Mouse (Mus musculus) cerebellum, adult 9-11 months (tissue): ENCODE data around the gene Gm6793.

Source experiments
- DNase-seq: peaks from one replicate; pipeline ENCODE4 v3.0.0; 2022

Gm6793 gene

DNA sequence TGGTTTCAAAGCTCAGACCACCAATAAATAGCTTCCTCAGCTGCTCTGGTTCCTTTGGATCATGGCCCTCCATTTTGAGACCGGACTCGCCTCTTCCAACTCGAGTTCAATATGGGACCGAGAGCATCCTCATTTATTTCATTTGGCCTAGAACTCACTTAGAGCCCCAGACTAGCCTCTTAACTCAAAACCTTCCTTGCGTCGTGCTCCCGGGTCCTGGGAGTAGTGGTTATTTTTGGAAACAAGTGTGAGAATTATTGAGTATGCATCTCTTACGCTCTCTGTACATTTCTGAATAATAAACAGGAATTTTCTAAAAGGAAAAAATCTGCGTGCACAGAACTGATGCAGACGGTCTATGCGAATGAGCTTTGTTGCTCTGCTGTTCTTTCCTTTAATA, at the start of gene Gm6793:
TSS of gene Gm6793 (minus strand) at position 101 of the 400 bp plus-strand sequence.
- DNase-seq, result no peak

DNA sequence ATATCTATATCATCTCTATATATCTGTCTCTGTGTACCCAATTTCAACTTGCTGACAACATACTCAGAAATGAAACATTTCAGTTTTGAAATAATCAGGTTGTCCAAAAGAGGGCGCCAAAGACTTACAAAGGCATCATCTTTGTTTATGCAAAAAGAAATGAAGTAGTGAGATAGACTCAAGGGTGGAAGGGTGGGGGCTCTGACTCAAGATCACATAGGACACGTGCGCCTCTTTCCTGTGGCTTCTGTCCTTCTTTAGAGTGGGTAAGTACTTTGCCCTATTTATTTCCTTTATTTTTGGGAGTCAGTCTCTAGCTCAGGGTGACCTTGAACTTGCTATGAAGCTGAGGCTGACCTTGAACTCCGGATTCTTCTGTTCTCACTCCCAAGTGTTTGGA, 46.5 kb upstream of the Gm6793 start:
- peak; percentile 17 for DNase-seq

DNA sequence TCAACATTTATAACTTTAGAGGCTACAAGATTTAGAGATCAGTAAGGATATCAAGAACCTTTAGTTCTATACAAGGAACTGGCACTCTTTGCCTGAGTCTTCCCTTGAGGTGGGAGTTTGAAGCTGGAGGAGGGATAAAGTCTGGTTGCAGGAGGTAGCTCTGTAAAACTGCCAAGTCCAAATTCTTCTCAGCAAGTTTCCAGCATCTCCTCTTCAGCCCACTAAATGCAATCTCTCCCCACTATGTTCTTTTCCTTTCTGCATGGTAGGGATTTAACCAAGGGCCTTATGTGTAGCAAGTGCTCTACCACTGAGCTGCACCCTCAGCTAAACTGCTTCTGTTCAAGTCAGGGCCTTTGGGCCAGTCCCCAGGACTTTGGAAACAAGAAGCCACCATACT, 39.6 kb upstream of the Gm6793 start:
- DNase-seq, result no peak

DNA sequence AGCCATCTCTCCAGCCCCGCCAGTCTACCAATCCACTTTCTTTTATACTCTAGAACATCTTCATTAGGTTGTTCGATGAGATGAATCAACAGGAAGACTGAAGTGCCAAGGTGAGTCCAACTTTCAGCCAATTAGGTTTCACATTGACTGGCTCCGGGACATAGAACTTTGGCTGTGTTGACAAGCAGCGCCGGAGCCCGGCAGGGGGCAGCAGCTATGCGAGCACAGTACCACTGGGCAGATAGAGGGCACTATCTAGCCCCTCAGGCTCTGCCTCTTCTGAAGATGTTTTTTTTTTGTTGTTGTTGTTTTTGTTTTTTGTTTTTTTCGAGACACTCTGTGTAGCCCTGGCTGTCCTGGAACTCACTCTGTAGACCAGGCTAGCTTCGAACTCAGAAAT, 36.7 kb upstream of the Gm6793 start:
- no peak for DNase-seq

DNA sequence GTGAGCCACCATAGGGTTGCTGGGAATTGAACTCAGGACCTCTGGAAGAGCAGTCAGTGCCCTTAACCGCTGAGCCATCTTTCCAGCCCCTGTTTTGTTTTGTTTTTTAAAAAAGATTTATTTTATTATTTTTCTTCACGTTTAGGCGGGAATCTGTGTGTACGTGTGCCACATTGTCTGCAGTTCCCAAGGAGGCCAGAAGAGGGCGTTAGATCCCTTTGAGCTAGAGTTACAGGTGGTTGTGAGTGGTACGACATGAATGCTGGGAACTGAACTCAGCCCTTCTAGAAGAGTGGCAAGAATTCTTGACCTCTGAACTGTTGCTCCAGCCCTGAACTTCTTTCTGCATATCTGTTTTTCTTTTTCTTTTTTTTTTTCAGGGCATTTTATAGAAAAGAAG, 35.1 kb upstream of the Gm6793 start:
- DNase-seq, result no peak

DNA sequence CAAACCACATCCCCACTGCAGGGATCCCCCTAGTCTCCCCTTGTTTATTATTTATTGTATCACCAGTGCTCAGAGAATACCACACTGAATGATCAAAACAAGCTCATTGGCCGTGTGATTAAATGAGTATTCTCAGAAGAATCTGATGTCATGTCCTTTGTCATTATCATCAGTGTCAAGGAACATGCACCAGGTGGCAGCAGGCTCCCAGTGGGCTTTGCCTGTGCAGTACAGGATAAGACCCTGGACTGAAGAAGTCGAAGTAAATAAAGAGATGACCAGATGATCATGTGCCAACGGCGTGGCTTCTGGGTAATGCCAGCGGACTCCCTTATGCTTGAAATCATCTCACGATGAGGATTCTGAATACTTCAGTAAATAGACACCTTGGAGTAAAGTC, 33.5 kb upstream of the Gm6793 start:
- DNase-seq, result no peak

DNA sequence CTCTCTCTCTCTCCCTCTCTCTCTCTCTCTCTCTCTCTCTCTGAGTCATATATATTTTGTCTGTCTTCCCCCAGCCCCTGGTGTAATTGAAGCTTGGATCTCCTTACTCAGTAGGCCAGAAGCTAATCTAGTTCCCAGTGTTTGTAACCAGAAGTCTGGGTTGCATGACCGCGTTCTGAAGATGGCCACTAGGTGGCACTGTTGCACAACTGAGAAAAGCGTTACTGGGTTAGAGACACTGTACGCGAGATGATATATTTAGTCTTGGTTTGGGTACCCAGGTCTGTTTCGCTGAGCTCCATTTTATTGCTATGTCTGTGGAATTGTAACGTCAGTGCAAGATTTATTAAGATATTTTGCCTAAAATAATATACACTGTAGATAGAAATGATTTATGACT, 31.1 kb upstream of the Gm6793 start:
- peak; percentile 60 for DNase-seq

DNA sequence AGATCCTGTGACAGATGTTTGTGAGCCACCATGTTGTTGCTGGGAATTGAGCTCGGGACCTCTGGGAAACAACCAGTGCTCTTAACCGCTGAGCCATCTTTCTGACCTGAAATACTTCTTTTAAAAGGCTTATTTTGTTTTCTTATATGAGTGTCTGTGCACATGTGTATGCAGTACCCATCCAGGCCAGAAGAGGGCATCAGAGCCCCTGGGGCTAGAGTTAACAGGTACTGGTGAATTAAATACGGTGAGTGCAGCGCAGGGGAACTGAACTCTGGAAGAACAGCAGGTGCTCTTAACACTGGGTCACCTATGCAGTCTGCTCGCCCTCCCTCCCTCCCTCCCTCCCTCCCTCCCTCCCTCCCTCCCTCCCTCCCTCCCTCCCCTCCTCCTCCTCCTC, 30.3 kb upstream of the Gm6793 start:
- DNase-seq, result no peak

DNA sequence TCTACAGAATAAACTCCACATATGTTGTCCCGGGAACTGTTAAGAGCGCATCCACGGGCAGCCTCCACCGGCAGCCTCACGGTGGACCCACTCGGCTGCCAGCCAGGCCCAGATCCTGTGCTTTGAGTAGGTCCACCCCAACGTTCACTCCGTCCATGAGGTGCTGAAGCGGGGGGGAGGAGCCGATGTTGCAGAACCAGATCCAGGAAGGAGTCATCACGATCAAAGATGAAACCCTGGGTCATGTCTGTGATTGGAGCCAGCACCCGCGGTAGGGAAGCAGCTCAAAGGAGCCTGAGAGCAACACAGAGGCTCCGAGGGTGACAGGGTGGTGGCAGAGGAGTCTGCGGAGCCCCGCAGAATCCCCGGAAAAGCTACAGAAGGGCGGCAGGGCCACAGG, 22.7 kb upstream of the Gm6793 start:
- DNase-seq, result no peak

DNA sequence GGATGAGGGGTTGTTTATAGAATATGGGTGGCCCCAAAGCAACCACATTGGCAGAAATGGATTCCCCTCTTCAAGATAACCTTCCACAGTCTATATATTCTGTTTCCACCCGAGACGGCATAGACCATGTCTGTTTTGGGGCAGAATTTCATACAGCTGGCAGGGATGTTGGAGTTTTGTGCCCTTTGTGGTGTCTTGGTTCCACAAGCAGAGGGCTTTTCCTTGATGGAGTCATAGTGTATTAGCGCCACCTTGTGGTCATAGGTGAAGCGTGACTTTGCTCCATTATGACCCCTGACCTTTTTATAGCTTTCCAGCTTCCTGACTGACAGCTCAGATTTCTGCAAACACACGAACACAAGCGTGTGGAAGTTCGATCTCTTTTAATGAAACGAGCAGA, 19.8 kb upstream of the Gm6793 start:
- peak; percentile 22 for DNase-seq

DNA sequence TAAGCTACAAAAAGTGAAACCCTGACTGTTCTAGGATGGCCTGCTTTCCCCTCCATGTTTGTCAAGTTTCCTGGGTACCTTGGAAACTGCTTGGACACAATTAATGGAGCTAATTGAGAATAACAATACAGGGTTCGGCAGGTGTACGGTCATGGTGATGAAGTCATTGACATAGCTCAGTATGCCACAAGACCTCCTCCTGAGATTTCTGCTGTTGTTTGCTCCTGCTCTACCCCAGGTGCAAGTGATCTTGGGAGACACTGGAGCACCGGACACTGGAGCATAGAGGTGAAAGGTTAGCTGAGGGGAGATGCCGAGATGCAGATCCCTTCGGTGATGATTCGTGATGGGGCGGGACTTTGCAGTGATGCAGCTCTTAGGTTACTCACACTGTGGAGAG, 18.2 kb upstream of the Gm6793 start:
- DNase-seq, result no peak

DNA sequence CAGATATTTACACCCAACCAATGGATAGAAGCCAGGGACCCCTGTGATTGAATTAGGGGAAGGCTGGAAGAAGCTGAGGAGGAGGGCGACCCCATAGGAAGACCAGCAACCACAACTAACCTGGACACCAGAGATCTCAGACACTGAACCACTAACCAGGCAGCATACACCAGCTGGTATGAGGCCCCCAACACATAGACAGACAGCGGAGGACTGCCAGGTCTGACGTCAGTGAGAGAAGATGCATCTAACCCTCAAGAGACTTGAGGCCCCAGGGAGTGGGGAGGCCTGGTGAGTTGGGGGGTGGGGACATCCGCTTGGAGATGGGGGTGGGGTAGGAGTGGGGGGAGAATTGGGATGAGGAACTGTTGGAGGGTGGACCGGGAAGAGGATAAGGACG, 15.8 kb upstream of the Gm6793 start:
- DNase-seq, result no peak

DNA sequence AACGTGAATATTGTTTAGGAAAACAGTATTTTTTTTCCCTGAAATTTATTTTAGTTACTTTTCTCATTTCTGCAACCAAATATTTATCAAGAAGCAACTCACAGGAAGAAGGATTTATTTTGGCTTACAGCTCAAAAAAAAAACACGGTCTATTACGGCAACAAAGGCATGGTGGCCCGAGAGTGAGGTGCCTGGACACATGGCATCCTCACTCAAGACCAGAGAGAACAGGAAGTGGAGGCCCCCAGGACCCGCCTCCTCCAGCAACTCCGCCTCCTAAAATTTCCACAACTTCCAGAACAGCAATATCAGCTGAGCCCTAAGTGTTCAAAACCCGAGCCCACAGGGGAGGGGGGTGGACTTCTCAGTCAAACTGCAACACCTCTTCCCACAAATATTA, 14.6 kb upstream of the Gm6793 start:
- DNase-seq, result no peak

DNA sequence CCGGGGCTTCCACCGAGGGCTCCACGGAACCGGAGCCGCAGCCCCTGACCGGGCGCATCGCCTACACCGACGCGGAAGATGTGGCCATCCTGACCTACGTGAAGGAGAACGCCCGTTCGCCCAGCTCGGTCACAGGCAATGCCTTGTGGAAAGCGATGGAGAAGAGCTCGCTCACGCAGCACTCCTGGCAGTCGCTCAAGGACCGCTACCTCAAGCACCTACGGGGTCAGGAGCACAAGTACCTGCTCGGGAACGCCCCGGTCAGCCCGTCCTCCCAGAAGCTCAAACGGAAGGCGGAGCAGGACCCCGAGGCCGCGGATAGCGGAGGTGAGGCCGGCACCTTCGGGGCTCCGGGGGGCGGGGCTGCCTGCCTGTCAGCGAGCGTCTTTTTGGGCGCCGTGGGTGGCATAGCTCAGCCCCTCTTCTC, 3.0 kb downstream of the Gm6793 start:
- peak; percentile 67 for DNase-seq

DNA sequence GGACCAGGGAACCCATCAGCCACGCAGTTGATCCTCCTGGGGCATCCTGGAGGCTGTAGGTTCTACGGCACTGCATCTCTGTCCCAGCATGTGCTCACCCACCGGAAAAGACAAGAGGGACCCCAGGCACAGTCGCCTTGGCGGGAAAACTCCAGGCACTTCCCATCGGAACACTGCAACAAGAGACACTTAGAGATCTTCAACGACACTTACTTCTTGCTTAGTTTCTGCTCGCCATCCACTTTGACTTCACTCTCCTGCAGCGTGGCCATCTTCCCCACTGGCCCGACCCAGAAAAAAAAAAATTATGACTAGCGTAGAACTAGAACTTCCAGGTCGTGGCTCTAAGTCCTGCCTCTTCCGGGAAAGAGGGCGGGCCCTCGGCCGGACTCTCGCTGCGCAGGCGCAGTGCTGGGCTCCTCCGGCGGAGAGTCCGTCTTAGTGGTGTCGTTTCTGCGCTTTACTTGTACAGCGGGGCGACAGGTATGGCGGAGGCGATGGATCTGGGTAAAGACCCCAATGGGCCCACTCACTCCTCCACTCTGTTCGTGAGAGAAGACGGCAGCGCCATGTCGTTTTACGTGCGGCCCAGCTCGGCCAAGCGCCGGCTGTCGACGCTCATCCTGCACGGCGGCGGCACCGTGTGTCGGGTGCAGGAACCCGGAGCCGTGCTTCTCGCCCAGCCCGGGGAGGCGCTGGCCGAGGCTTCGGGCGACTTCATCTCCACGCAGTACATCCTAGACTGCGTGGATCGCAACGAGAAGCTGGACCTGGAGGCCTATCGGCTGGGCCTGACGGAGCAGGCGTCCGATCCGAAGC, 3.6 kb downstream of the Gm6793 start, which contains the start of the genes Kars and Terf2ip:
TSS of gene Kars (minus strand) at position 327 of the 819 bp plus-strand sequence.
TSS of gene Terf2ip (plus strand) at position 402 of the 819 bp plus-strand sequence.
- DNase-seq, result peak; percentile 95

DNA sequence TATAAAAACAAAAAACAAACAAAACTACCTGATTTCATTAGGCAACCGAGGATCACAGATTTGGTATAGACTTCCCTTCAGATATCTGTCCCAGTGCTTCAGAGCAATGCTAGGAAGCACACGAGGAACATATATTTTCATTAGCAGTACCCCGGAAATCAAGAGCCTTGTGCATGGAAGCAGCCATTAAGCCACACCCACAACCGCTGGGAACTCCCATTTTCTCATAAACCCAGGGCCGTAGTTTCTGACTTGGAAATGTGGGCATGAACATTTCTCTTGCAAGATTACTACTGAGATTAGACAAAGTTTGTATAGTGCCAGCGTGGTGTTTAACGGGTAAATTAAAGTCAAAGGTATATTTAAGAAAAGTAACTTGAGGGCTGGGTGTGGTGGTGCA, 5.3 kb downstream of the Gm6793 start:
- no peak for DNase-seq

DNA sequence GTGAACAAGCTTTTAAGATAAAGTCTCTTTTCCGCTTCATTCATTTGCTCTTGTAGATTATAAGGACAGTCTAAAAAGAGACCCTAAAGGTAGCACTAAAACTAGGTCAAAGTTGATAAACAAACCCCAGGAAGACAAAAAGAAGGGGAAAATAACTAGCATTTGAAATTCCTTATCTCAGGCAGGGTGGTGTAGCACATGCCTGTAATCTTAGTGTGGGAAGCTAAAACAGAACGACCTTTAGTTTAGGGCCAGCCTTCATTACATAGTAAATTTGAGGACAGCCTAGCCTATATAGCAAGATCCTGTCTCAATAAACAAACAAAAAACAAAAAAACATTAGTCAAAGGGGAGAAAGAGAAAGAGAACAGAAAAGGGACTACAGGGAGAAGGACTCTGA, 7.2 kb downstream of the Gm6793 start:
- no peak for DNase-seq

DNA sequence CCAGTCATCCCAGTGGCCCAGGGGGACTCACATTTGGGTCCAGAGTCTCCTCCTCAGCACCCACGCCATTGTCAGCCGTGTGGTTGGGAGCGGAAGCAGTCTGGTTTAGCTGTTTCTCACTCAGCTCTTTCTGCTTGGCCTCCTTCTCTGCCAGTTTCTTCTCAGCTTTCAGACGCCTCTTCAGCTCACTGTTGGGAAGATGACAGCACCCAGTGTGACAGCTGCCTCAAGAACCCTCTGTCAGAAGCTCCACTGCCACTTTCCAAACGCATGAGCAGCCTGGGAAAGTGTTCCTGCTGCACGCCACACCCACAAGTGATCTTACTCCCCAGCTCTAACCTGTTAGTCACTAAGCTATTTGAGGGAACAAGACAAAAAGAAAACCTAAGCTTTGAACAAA, 9.2 kb downstream of the Gm6793 start:
- DNase-seq, result no peak

DNA sequence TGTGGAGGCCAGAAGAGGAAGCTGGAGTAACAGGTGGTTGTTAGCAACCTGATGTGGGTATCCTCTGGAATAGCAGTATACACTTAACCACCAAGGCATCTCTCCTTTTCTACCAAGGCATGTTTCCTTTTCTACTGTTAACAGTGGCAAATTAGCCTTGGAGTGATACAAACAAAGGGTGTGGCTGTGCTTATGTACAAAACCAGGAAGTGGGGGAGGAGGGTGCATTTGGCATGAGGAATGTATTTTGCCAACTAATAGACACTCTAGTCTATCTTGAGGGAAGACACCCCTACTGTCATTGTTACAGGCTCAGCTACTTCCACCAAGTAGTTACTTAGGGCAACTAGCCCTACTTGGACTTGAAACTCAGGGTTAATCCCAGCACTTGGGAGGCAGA, 10.1 kb downstream of the Gm6793 start:
- DNase-seq, result no peak

DNA sequence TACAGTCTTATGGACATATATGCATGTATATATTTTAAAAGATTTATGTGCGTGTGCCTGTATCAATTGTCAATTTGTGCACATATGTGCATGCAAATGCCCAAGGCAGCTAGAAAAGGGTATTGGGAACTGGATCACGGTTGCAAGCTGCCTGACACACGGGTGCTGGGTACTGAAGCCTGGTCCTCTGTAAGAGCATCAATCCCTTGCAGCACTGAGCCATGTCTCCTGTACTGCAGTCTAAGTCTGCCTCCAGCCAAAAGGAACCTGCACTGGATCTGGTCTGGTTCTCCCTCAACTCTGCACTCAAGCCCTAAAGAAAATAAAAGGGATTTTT, 22.2 kb downstream of the Gm6793 start:
- no peak for DNase-seq

DNA sequence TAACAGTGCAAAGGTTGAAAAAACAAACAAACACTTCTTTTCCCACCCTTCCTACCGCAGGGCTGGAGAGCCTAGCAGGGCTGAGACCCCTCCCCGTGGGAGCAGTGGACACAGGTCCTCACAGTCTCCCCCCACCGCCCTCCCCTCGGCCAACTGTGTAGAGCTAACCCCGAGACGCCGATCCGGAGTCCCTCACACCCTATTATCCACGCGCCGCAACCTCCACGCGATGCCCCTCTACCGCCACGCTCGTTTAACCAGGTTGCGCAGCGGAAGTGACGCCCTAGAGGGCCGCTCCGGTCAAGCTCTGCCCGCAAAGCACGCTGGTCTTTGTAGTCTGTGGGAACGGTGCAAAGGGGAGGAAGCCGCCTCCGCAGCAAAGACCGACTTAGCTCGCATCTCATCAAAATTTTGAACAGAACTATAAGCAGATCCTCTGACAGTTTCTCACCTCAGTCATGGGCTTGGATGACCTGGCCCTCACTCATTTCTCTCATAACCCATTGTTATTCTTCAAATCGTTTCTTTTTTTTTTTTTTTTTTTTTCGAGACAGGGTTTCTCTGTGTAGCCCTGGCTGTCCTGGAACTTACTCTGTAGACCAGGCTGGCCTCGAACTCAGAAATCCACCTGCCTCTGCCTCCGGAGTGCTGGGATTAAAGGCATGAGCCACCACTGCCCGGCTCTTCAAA, 22.7 kb downstream of the Gm6793 start, which contains the start of gene Adat1:
TSS of gene Adat1 (minus strand) at position 290 of the 690 bp plus-strand sequence.
- DNase-seq, result peak; percentile 88

DNA sequence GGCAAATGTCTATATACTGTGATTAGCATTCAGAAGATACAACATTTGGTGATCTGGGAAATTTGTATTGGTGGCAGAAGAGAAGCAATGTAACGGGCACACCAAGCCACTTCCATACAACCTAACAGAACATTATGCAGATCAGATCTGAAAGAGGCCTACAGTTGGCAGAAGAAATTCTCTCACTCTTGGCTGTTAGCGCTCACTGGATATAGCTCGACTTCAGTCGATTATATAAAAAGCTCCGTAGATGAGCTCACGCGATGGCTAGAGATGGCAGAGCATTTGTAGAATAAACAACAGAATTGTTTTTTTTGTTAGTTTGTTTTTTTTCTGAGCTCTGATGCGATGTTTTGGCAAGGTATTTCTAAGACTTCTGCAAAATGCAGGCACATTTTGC, 23.6 kb downstream of the Gm6793 start:
- DNase-seq, result no peak

DNA sequence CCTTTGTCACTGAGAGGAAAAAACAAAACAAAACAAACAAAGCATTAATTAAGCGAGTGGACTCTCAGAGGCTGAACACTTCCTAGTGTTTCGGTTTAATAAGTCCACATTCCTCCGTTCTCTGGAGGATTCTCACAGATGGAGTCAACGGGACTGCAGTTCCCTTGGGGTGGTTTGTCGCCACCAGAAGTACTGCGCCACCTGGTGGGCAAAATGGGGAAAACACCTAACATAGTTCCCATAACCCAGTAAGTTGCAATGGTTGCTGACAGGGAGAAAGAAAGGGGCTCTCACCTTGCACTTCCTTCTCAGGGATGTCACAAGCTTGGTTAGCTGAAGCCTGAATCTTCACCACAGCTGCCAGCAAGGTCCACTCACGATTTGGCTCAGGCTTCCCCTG, 24.9 kb downstream of the Gm6793 start:
- DNase-seq, result peak; percentile 71

DNA sequence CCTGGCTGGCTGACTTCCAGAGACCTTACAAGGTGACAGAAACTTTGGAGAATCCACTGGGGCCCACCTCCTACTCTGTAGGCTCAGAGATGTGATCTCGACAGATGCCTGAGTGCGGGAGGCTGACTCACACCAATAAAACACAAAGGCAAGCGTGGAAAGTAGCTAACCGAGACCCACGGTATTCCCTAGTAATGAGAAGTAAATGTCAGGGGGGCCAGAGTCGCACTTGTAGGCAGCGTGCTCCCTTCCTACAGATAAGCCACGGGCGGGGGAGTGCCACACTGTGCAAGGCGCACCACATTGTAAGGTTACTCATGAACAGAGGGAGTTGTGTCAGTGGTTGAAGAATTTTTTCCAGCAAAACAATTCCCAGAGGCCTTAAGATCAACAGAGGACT, 30.3 kb downstream of the Gm6793 start:
- DNase-seq, result no peak
